Mouse (Mus musculus): ENCODE measurements around the gene Fbxl4.

The Fbxl4 gene

DNA sequence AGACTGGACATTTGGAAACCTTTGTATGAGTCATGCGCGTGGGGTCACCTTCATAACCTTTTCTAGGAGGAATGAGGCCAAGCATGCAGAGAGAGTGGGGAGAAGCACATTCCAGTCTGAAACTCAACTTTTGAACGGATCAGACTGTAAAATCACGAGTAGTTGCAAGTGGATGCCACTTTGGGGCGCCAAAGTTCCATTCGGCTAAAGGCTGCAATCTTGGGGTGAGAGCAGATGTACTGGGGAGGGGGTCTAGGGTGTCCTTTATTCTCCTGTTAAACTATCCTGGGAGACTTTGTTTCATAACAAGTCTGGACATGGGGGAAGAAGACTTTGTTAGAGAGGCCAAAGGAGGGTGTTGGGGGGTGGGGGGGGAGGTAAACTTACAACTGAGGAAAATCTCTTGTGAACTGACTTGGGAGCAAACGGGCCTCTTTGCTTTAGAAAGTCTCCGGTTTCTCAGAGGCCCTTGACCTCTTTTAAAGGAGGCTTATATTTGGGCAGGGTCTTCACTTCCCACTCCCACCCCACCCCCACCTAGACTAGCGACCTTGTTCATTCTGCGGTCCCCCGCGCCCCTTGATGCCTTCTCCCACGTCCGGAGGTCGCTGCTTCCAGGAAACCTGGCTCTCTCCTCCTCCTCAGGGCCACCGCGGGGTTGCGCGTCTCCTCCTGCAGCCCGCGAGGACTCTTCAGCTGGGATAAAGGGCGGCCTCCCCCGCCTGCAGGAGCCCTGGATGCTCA is 119.8 kb downstream of the Fbxl4 start:
- no peak for DNase-seq (ENCODE audit: extremely low read depth, low read depth)

DNA sequence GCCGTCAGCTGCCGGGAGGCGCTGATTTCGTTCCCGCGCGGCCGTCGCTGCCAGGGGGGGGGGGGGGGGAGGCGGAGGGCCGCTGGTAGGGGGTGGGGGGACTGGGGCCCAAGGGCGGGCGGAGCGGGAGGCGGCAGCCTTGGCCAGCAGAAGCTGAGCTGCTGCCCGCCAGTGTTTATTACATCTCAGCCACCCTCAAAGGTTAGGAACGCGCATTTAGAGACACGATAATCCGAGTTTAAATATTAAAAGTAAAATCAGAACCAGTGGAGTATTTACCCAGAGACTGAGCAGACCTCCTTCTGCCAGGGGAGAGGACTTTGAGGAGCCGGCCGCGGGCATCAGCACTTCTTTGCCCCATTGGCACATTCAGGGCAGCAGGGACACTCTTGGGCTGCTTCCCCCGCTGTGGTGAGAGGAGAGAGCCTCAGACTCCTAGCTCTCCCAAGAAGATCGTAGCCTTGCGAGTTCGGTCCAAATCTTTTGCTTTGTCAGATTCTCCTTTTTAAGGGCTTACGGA is 120.4 kb downstream of the Fbxl4 start:
- no peak for DNase-seq (ENCODE audit: extremely low read depth, low read depth)

DNA sequence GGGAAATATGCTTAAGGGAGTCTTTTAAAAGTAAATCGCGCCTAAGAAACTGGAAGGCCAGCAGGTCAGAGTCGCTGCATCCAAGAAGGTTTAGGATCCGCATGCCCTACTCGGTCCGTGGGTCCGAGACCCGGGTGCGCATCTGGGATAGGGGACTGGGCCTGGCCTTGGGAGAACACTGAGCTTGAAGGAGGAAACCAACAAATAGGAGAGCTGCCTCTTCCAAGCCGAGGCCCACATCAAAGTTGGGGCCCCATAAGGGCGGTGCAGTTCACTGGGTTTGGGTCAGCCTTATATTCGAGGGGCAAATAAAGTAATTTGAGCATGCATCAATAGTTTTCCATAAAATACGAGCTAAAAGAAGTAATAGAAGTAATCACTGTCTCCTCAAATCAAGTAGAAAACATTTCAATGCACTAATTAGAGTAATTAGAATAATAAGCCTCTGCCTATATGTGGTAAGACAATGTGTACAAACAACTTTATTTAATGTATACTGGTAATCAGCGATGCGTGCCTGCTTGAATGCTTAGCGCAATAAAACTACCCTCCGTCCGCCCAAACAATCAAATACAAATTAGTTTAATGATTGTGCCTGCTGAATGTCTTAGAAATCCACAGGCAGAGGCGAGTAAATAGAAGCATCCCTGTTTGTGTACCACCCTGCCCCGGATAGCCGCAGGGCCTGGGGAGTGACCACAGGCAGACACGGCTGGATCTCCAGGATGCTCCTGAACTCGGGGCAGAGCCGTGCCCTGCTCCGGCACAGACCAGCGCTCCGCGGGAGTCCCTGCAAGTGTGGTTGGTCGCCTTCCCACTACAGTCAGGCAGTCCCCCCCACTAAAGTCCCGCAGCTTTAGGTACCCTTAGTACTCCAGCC is 121.4 kb downstream of the Fbxl4 start:
- no peak for DNase-seq (ENCODE audit: extremely low read depth, low read depth)

DNA sequence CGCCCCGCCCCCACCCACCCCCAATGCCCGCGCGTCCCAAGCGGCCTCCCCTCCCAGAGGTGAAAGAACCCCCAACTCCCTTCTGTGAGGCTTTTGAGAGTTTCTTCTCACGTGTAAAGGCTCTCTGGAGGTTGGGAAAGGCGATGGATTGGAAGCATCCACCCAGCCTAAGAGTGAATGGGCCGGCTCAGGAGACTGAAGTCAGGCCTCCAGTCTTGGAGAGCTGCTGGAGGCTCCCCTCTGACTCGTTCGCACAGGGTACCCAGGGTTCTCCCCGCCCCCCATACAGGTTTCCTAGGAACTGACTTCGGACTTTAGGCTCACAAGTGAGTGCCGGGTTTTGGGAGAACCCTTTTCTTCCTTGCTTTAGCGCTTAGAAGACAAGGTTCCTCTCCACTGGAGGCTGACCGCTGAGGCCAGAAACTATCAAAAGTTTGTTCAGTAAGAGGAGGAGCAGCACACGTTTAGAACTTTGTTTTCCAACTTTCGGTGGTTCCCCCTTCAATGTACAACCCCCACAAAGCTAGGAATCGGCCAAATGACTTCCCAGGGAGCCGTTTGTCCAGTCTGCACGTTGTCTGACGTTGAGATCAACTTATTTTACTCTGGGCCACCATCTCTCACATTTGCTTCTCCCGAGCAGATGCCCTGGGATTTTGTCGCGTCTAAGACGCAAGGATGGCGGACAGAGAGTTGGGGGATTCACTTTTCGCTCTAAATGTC is 122.2 kb downstream of the Fbxl4 start:
- no peak for DNase-seq (ENCODE audit: extremely low read depth, low read depth)

DNA sequence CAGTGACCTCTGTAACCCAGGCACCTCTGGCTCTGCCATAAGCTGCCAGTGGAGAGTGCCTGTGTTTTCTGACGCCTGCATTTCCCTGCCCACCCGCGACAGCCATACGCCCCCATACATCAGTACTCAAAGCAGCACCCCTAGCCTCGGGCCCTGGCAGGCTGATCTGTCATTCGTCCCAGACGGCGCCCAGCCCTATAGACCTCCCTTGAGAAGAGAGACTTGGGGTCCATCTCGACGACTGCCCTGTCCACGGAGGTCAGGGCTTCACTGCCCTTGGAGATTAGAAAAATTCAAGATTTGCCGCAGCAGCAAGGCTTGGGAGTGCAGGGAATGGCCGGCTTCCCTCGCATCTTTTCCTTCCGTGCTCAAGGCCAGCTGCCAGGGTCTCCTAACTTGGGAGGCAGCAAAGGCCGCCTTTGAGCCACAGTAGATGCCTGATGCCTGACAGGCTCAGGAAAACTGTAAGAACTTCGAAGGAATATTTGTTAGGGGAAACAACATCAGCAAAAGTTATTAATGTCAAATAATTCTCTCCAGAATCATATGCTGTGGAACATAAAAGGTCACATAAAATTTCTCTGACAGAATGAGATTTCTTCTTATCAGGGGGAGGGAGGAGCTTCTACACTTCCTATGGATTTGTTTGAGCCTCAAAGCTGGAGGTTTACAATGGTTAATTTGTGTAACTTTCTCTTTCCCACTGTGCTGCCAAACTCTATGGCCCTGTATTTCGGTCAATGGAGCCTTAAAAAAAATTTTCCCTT is 122.9 kb downstream of the Fbxl4 start:
- DNase-seq (ENCODE audit: extremely low read depth, low read depth), result no peak

DNA sequence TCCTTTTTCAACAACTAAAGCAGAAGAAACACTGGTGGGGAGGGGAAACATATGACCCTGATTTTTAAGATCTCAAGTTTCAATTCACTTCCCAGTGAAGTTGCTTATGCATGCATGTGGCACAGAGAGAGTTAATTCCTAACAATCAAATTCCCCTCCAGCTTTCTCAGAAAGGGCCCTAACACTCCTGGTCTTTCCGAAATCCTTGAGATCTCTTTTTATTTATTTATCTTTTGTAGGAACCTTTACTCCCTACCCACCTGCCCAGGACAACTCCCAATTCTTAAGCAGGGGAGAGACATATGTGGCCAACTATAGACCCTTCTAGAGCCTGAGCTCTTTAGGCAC is 123.5 kb downstream of the Fbxl4 start:
- no peak for DNase-seq (ENCODE audit: extremely low read depth, low read depth)

DNA sequence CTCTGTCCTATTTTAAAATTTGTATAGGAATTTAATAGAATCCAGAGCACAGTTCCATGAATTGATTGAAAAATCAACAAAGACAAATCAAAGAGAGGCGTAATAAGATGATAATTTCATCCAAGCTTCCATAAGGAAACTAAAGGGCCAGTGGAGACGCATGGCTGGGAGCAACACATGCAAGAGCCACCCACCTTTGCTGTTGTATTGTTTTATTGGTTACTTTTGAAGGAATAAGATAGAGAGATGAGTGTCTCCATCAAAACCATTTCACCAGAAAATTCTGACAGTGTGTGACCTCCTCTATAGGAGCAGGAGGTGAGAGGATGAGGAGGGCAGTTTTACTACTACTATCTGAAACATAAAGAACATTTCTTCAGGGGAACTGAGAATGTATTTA is 124.8 kb downstream of the Fbxl4 start:
- no peak for DNase-seq (ENCODE audit: extremely low read depth, low read depth)

DNA sequence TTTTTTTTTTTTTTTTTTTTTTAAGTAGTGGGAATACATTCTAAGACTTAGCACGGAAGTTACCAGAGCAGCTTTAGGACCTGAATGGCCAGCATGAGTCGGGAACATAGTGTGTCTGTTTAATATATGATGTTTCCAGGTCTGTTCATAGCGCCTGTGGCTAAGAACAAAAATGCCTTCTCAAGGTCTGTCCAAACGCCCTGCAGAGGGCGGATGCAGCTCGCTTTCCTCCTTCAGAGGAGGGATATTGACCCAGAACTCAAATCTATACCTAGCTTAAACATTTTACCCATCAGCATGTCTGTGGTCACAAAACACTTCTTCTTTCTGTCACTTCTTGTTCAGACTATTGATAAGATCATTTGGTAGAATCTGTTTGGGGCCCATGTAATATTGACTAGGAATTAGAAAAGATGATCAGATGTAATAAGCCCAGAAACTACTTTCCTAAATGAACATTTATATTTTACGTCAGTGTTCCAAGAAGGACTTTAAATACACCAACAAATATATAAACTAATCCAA is 125.5 kb downstream of the Fbxl4 start:
- DNase-seq (ENCODE audit: extremely low read depth, low read depth), result no peak

DNA sequence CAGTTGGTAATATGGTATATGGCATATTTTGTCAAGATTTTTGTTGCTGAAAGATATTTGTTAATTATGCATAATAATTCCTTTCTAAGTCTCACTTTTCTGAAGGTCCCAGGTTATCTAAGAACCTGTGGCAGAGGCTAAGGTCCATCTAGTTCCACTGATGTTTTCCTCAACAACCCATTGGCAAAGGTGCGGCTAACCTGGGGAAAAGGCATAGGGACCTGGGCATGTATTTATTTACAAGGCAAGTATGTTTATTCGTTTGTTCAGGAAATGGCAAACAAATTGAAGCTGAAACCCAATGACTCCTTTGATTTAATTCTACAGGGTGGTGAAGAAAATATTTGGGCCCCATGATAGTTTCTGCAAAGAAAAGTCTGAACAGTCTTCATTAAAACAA is 126.2 kb downstream of the Fbxl4 start:
- no peak for DNase-seq (ENCODE audit: extremely low read depth, low read depth)
